Comparison of ENCODE assay signal across 7 mouse cellular contexts in genomic region chr4:135816905-135817622, GRCm38 (mm10). TPM values are rescaled to one million over a fixed set of nuclear protein-coding genes. Genes with fewer than 3 reads are reported as not detected.
DNase-seq lines count a peak whose midpoint lies in the region; ATAC-seq and TF ChIP-seq lines count a peak whose summit lies in the region.

No protein-coding gene starts in this region.

- no peak for TF ChIP-seq POLR2A in CH12.LX (IDR thresholded peaks at IDR 0.05; ENCODE audit: low read depth, low read length)

- dilution Hi-C loops in CH12.LX (cut with MboI; ENCODE audit: extremely low pct_ligation_motif_present, extremely low pct_unique_long_range_greater_than_20kb, low sequenced_read_pairs): no loop called here

- no peak overlapping the region for H3K4me3 ChIP-seq in kidney, embryonic 16.5 days (ENCODE audit: low read length)
- H3K4me3 ChIP-seq in CH12.LX (replicated peaks in 1 of 3; ENCODE audit: low read depth in 2 of 3, low read length in 2 of 3, poor library complexity in 1 of 3): no peak overlapping the region
- H3K4me3 ChIP-seq in lung, embryonic 14.5 days (ENCODE audit: low read depth, low read length): no peak overlapping the region
- H3K4me3 ChIP-seq in stomach, postnatal 0 days (ENCODE audit: low read depth, low read length): no peak overlapping the region

- no peak overlapping the region for H3K9ac ChIP-seq in kidney, embryonic 16.5 days (replicated peaks; ENCODE audit: low read length)
- H3K9ac ChIP-seq in CH12.LX (ENCODE audit: insufficient read depth, low read depth): no peak overlapping the region
- no peak overlapping the region for H3K9ac ChIP-seq in lung, embryonic 14.5 days
- H3K9ac ChIP-seq in stomach, postnatal 0 days (ENCODE audit: low read length): no peak overlapping the region

- peaks cover 4% of the 10 kb centered on the region; the same call in 1 of the 2 replicates for H3K4me1 ChIP-seq in kidney, embryonic 16.5 days (ENCODE audit: insufficient read depth, low read length)
- H3K4me1 ChIP-seq in CH12.LX (ENCODE audit: control insufficient read depth in 1 of 2, insufficient read depth in 2 of 2): 0 out of 4 replicates have a peak, but pooled peaks cover 0 to 3% of the 10 kb centered on the region in 2 experiments
- H3K4me1 ChIP-seq in lung, embryonic 14.5 days (ENCODE audit: insufficient read depth): no peaks in the 10 kb centered on the region
- no peaks in the 10 kb centered on the region for H3K4me1 ChIP-seq in stomach, postnatal 0 days (replicated peaks; ENCODE audit: control insufficient read depth, insufficient read depth)

- TF ChIP-seq RAD21 in CH12.LX (IDR thresholded peaks at IDR 0.05; ENCODE audit: low read depth, low read length): peak; percentile 39

- TF ChIP-seq EP300 in CH12.LX (IDR thresholded peaks at IDR 0.05; ENCODE audit: low read length): no peak
- TF ChIP-seq EP300 in stomach, postnatal 0 days (optimal IDR thresholded peaks at IDR 0.05): no peak

- DNase-seq in kidney, adult 18-20 months: peak; percentile 64
- DNase-seq in CH12.LX (ENCODE audit: extremely low read depth): peak; percentile 43
- DNase-seq in Muller cell, postnatal 12 days (ENCODE audit: inconsistent ontology term): peak; percentile 24
- peak; percentile 54 for DNase-seq in embryo, embryonic 11 days
- DNase-seq in lung, embryonic 14.5 days: peak; percentile 79
- DNase-seq in stomach, postnatal 0 days (ENCODE audit: low spot score): peak; percentile 65

- no peaks in the 10 kb centered on the region for H3K79me2 ChIP-seq in CH12.LX (replicated peaks; ENCODE audit: control insufficient read depth, extremely low read depth, insufficient read depth, poor library complexity, severe bottlenecking)

- no peak overlapping the region for H3K4me2 ChIP-seq in kidney, embryonic 16.5 days (replicated peaks; ENCODE audit: low read depth, low read length)
- H3K4me2 ChIP-seq in CH12.LX (ENCODE audit: insufficient read depth, low read depth, poor library complexity, severe bottlenecking): no peak overlapping the region
- H3K4me2 ChIP-seq in lung, embryonic 14.5 days: no peak overlapping the region
- H3K4me2 ChIP-seq in stomach, postnatal 0 days (replicated peaks; ENCODE audit: low read depth): no peak overlapping the region

- no peaks in the 10 kb centered on the region for H3K27me3 ChIP-seq in kidney, embryonic 16.5 days (ENCODE audit: insufficient read depth, low read length)
- peaks cover 6% of the 10 kb centered on the region for H3K27me3 ChIP-seq in CH12.LX (replicated peaks)
- no peaks in the 10 kb centered on the region for H3K27me3 ChIP-seq in lung, embryonic 14.5 days (ENCODE audit: insufficient read depth, low read length)
- no peaks in the 10 kb centered on the region for H3K27me3 ChIP-seq in stomach, postnatal 0 days (ENCODE audit: control insufficient read depth, insufficient read depth, low read length)

- in situ Hi-C loops in CH12.LX (cut with MboI; ENCODE audit: low pct_ligation_motif_present, low pct_unique_long_range_greater_than_20kb, low sequenced_read_pairs): no loop called here

- H3K9me3 ChIP-seq in kidney, embryonic 16.5 days (ENCODE audit: low read length): peaks cover 5% of the 10 kb centered on the region
- peaks cover 10% of the 10 kb centered on the region for H3K9me3 ChIP-seq in CH12.LX (replicated peaks; ENCODE audit: low read length)
- H3K9me3 ChIP-seq in lung, embryonic 14.5 days (ENCODE audit: low read depth, low read length): peaks cover 4% of the 10 kb centered on the region; the same call in 1 of the 2 replicates
- H3K9me3 ChIP-seq in stomach, postnatal 0 days (ENCODE audit: control insufficient read depth, low read length): no peaks in the 10 kb centered on the region

- peak; percentile 63 to 72 for TF ChIP-seq CTCF in CH12.LX (conservative IDR thresholded peaks at IDR 0.05 in 1 of 2, IDR thresholded peaks at IDR 0.05 in 1 of 2; ENCODE audit: low read depth in 2 of 2, low read length in 2 of 2)
- TF ChIP-seq CTCF in lung, embryonic 14.5 days (IDR thresholded peaks at IDR 0.05; ENCODE audit: low read depth): peak; percentile 75
- peak; percentile 81 for TF ChIP-seq CTCF in stomach, postnatal 0 days (IDR thresholded peaks at IDR 0.05; ENCODE audit: low read depth)

- WGBS in kidney, embryonic 16.5 days: 34% methylated on average over 12 of the region's 12 CpGs
- WGBS in lung, embryonic 14.5 days: 37% methylated on average over 12 of the region's 12 CpGs
- WGBS in stomach, postnatal 0 days: 32% methylated on average over 12 of the region's 12 CpGs

- no peak for ATAC-seq in kidney, embryonic 16.5 days (ENCODE audit: low FRiP score, low TSS enrichment)
- no peak for ATAC-seq in lung, embryonic 14.5 days (ENCODE audit: insufficient read depth)
- ATAC-seq in stomach, postnatal 0 days (ENCODE audit: low FRiP score, low TSS enrichment): no peak

- H3K36me3 ChIP-seq in kidney, embryonic 16.5 days (ENCODE audit: insufficient read depth, low read length): no peaks in the 10 kb centered on the region
- no peaks in the 10 kb centered on the region for H3K36me3 ChIP-seq in CH12.LX (replicated peaks in 1 of 2; ENCODE audit: control insufficient read depth in 1 of 2, insufficient read depth in 1 of 2, low read length in 1 of 2)
- H3K36me3 ChIP-seq in lung, embryonic 14.5 days (ENCODE audit: insufficient read depth): no peaks in the 10 kb centered on the region
- no peaks in the 10 kb centered on the region for H3K36me3 ChIP-seq in stomach, postnatal 0 days (ENCODE audit: control insufficient read depth, insufficient read depth, low read length)

- H3K27ac ChIP-seq in kidney, embryonic 16.5 days (ENCODE audit: low read length): no peak overlapping the region
- no peak overlapping the region for H3K27ac ChIP-seq in CH12.LX (ENCODE audit: insufficient read depth, low read depth)
- H3K27ac ChIP-seq in lung, embryonic 14.5 days (ENCODE audit: low read depth): no peak overlapping the region
- no peak overlapping the region for H3K27ac ChIP-seq in stomach, postnatal 0 days (replicated peaks)

TF ChIP-seq in CH12.LX, 34 proteins besides CTCF, POLR2A, EP300 and RAD21:
- TF ChIP-seq KAT2A (IDR thresholded peaks at IDR 0.05; ENCODE audit: insufficient replicate concordance, low read length) (no peak), SMC3 (IDR thresholded peaks at IDR 0.05; ENCODE audit: low read depth, low read length) (peak; percentile 43)

RNA-seq across cellular contexts. Expression of gene Srsf10, which starts 38.5 kb away (rescaled TPM):
- 242 and 253 TPM in 2 replicates for polyA plus RNA-seq in kidney, embryonic 16.5 days (2015; fragmentation: Nextera tagmentation; extraction: Ambion mirVana)
- total RNA-seq in CH12.LX (2012; rRNA removed) (85.7 and 127 TPM in 2 replicates), CH12.LX (2014; rRNA removed) (179 and 197 TPM in 2 replicates)
- polyA plus RNA-seq in CH12.LX (2012; ENCODE audit: insufficient read length, low read depth): 291 and 341 TPM in 2 replicates
- 322 and 336 TPM in 2 replicates for polyA plus RNA-seq in lung, embryonic 14.5 days (2014; fragmentation: Nextera tagmentation; extraction: Ambion mirVana)
- 83.7 and 88.1 TPM in 2 replicates for polyA plus RNA-seq in stomach, postnatal 0 days (2015; fragmentation: Nextera tagmentation; extraction: Ambion mirVana)

RNA-seq across cellular contexts. Expression of gene Pnrc2, which starts 56.6 kb away (rescaled TPM):
- polyA plus RNA-seq in kidney, embryonic 16.5 days (2015; fragmentation: Nextera tagmentation; extraction: Ambion mirVana): 211 and 212 TPM in 2 replicates
- total RNA-seq in CH12.LX (2012; rRNA removed): 22.2 and 30.5 TPM in 2 replicates
- total RNA-seq in CH12.LX (2014; rRNA removed): 46.9 and 55.0 TPM in 2 replicates
- 32.8 and 34.4 TPM in 2 replicates for polyA plus RNA-seq in CH12.LX (2012; ENCODE audit: insufficient read length, low read depth)
- 191 and 206 TPM in 2 replicates for polyA plus RNA-seq in lung, embryonic 14.5 days (2014; fragmentation: Nextera tagmentation; extraction: Ambion mirVana)
- 101 TPM in 2 replicates for polyA plus RNA-seq in stomach, postnatal 0 days (2015; fragmentation: Nextera tagmentation; extraction: Ambion mirVana)

RNA-seq across cellular contexts. Expression of gene Myom3, which starts 57.5 kb away (rescaled TPM):
- 0.76 and 0.86 TPM in 2 replicates for polyA plus RNA-seq in kidney, embryonic 16.5 days (2015; fragmentation: Nextera tagmentation; extraction: Ambion mirVana)
- total RNA-seq in CH12.LX (2012; rRNA removed): 0.04 TPM in 1 of 2 replicates, not detected in the other
- total RNA-seq in CH12.LX (2014; rRNA removed): not detected in 2 replicates
- not detected in 2 replicates for polyA plus RNA-seq in CH12.LX (2012; ENCODE audit: insufficient read length, low read depth)
- not detected in 2 replicates for polyA plus RNA-seq in lung, embryonic 14.5 days (2014; fragmentation: Nextera tagmentation; extraction: Ambion mirVana)
- polyA plus RNA-seq in stomach, postnatal 0 days (2015; fragmentation: Nextera tagmentation; extraction: Ambion mirVana): 0.46 and 0.59 TPM in 2 replicates

Comparison
In these comparisons a context has a peak if more than half of its experiments do, and no peak if none do; other contexts are left out.
1. DNase-seq: peak in every context shown above with its lines; median percentile 79 in lung, embryonic 14.5 days; 65 in stomach, postnatal 0 days; 64 in kidney, adult 18-20 months; 54 in embryo, embryonic 11 days; 43 in CH12.LX; 24 in Muller cell, postnatal 12 days.